Mouse (Mus musculus) right cerebral cortex, postnatal 10 days (tissue): ENCODE data around the gene Hk2.
"Not testable (repeated sequence)": the region's sequence is repeated elsewhere in the genome, so short reads cannot be mapped to it uniquely, and the experiment has no call there.

Experiments used
- DNase-seq, 2 experiments: peaks; one replicate each; pipeline ENCODE4 v3.0.0; 2021; ENCODE audit warnings: low spot score in 2 of 2

The Hk2 gene

GRCm38 (mm10) chr6:82689474-82689873 lies 84.8 kb downstream of the Hk2 start:
- no peak for DNase-seq

- DNase-seq = not testable (repeated sequence)
Observed at GRCm38 (mm10) chr6:82688586-82688985, 85.7 kb downstream of the Hk2 start.

GRCm38 (mm10) chr6:82684136-82684535 lies 90.1 kb downstream of the Hk2 start:
- DNase-seq = no peak

GRCm38 (mm10) chr6:82679286-82679685 lies 95.0 kb downstream of the Hk2 start:
- not testable (repeated sequence) for DNase-seq

GRCm38 (mm10) chr6:82677629-82678028 lies 96.6 kb downstream of the Hk2 start:
- not testable (repeated sequence) for DNase-seq
